Mouse (Mus musculus) MEL (cell line): ENCODE data around the gene Ccdc57.

ENCODE experiments used
- CHD2 ChIP-seq: IDR thresholded peaks from 2 replicates; pipeline ENCODE4 v1.6.1; 2011; ENCODE audit warnings: low read length, improper control_type of control experiment
- CTCF ChIP-seq, 3 experiments: IDR thresholded peaks in 2 of 3; conservative IDR thresholded peaks in 1 of 3; 2 replicates each; pipeline ENCODE4 v1.5.1; 2011 to 2012; ENCODE audit warnings: low read length in 3 of 3, low read depth in 2 of 3, mild to moderate bottlenecking in 2 of 3, improper control_type of control experiment in 1 of 3, inconsistent platforms in 1 of 3, mixed read lengths in 1 of 3, moderate library complexity in 1 of 3; ENCODE audit not compliant: control insufficient read depth in 1 of 3, insufficient read depth in 1 of 3, poor library complexity in 1 of 3, severe bottlenecking in 1 of 3
- ELF1 ChIP-seq: IDR thresholded peaks from 2 replicates; pipeline ENCODE4 v1.6.1; 2014; ENCODE audit warnings: low read depth, mild to moderate bottlenecking, inconsistent platforms, low read length, improper control_type of control experiment, moderate library complexity
- GABPA ChIP-seq: IDR thresholded peaks from 2 replicates; pipeline ENCODE4 v1.6.1; 2012; ENCODE audit warnings: low read depth, mild to moderate bottlenecking, inconsistent platforms, low read length, improper control_type of control experiment, moderate library complexity
- GATA1 ChIP-seq: IDR thresholded peaks from 2 replicates; pipeline ENCODE4 v1.6.1; 2011; ENCODE audit warnings: low read depth, low read length, improper control_type of control experiment
- KAT2A ChIP-seq: conservative IDR thresholded peaks from 2 replicates; pipeline ENCODE4 v1.6.1; 2012; ENCODE audit warnings: low read depth, low read length, improper control_type of control experiment, inconsistent platforms
- MAFK ChIP-seq: IDR thresholded peaks from 2 replicates; pipeline ENCODE4 v1.6.1; 2011; ENCODE audit warnings: low read depth, mild to moderate bottlenecking, low read length, improper control_type of control experiment, borderline replicate concordance
- MAZ ChIP-seq: IDR thresholded peaks from 2 replicates; pipeline ENCODE4 v1.6.1; 2012; ENCODE audit warnings: low read depth, mild to moderate bottlenecking, inconsistent platforms, low read length, improper control_type of control experiment
- MYC ChIP-seq: IDR thresholded peaks from 2 replicates; pipeline ENCODE4 v1.6.1; 2011; ENCODE audit warnings: low read depth, mild to moderate bottlenecking, low read length, improper control_type of control experiment, moderate library complexity
- POLR2A ChIP-seq, 2 experiments: IDR thresholded peaks; 2 replicates each; pipeline ENCODE4 v1.6.1; 2011 to 2012; ENCODE audit warnings: low read length in 2 of 2, mild to moderate bottlenecking in 2 of 2, control low read depth in 1 of 2, improper control_type of control experiment in 1 of 2, low read depth in 1 of 2, moderate library complexity in 1 of 2; ENCODE audit not compliant: control insufficient read depth in 1 of 2, insufficient read depth in 1 of 2, poor library complexity in 1 of 2
- TBP ChIP-seq: IDR thresholded peaks from 2 replicates; pipeline ENCODE4 v1.8.0; 2011; ENCODE audit warnings: low read depth, low read length, improper control_type of control experiment
- ZMIZ1 ChIP-seq: IDR thresholded peaks from 2 replicates; pipeline ENCODE4 v1.6.1; 2012; ENCODE audit warnings: low read depth, mild to moderate bottlenecking, inconsistent platforms, low read length, improper control_type of control experiment, moderate library complexity
- ZNF384 ChIP-seq: IDR thresholded peaks from 2 replicates; pipeline ENCODE4 v1.6.1; 2012; ENCODE audit warnings: low read depth, mild to moderate bottlenecking, inconsistent platforms, low read length, improper control_type of control experiment

GRCm38 (mm10) chr11:120904561-120904960 lies 28.1 kb downstream of the Ccdc57 start:
- TF ChIP-seq ZMIZ1 (no peak), MAZ (no peak), CTCF (IDR thresholded peaks at IDR 0.05 in 2 of 3, conservative IDR thresholded peaks at IDR 0.05 in 1 of 3; ENCODE audit: control insufficient read depth in 1 of 3, insufficient read depth in 1 of 3, low read depth in 2 of 3, low read length in 3 of 3, poor library complexity in 1 of 3, severe bottlenecking in 1 of 3) (no peak), KAT2A (no peak), POLR2A (IDR thresholded peaks at IDR 0.05; ENCODE audit: control insufficient read depth in 1 of 2, insufficient read depth in 1 of 2, low read depth in 1 of 2, low read length in 2 of 2, poor library complexity in 1 of 2) (no peak), GABPA (no peak), TBP (no peak), ZNF384 (no peak), GATA1 (no peak), MAFK (no peak), ELF1 (no peak), CHD2 (no peak), MYC (no peak)
